Mouse (Mus musculus) embryonic facial prominence, embryonic 15.5 days (tissue): ENCODE measurements around the gene Gm49398. TPM values are rescaled to one million over a fixed set of nuclear protein-coding genes. Genes with fewer than 3 reads are reported as not detected.

ENCODE experiments used
- ATAC-seq: fragments of 200-750 bp; cut with Nextera tagmentation; 2 replicates; pipeline ENCODE4 v1.8.0; 2017; ENCODE audit warnings: low read depth, moderate TSS enrichment; ENCODE audit not compliant: insufficient number of reproducible peaks, low FRiP score, low TSS enrichment
- H3K27ac ChIP-seq: fragments of 300-500 bp; sonication (generic); replicated peaks from 2 replicates; pipeline ENCODE4 v1.5.1; 2015; ENCODE audit warnings: mild to moderate bottlenecking, inconsistent platforms
- H3K27me3 ChIP-seq: fragments of 300-500 bp; sonication (generic); 2 replicates; pipeline ENCODE4 v1.6.1; 2015; ENCODE audit warnings: inconsistent platforms
- H3K36me3 ChIP-seq: fragments of 300-500 bp; sonication (generic); 2 replicates; pipeline ENCODE4 v1.6.1; 2015; ENCODE audit warnings: mild to moderate bottlenecking, inconsistent platforms
- H3K4me1 ChIP-seq: fragments of 300-500 bp; sonication (generic); 2 replicates; pipeline ENCODE4 v1.6.1; 2015; ENCODE audit warnings: inconsistent platforms
- H3K4me2 ChIP-seq: fragments of 300-500 bp; sonication (generic); replicated peaks from 2 replicates; pipeline ENCODE4 v1.6.1; 2015; ENCODE audit warnings: mild to moderate bottlenecking, inconsistent platforms
- H3K4me3 ChIP-seq: fragments of 300-500 bp; sonication (generic); replicated peaks from 2 replicates; pipeline ENCODE4 v1.5.1; 2015; ENCODE audit warnings: mild to moderate bottlenecking, inconsistent platforms
- H3K9ac ChIP-seq: fragments of 300-500 bp; sonication (generic); 2 replicates; pipeline ENCODE4 v1.6.1; 2015; ENCODE audit warnings: inconsistent platforms
- H3K9me3 ChIP-seq: fragments of 300-500 bp; sonication (generic); replicated peaks from 2 replicates; pipeline ENCODE4 v1.6.1; 2016; ENCODE audit warnings: inconsistent platforms
- WGBS: fragments of 180-500 bp; shearing (Covaris S2); methylation state at CpG from one replicate; pipeline ENCODE4 v1.1.7; 2015; 5-methylcytosine and 5-hydroxymethylcytosine counted together
- microRNA-seq: library from miRNA; unstranded; fragments of <30 nt; microRNA quantifications from one replicate; pipeline ENCODE4, GENCODE M21; 2016; ENCODE audit warnings: borderline number of aligned reads
- polyA plus RNA-seq: library from polyadenylated mRNA; unstranded; fragments of >200 nt; fragmentation: Nextera tagmentation; extraction: Ambion mirVana; gene quantifications from 2 replicates; pipeline ENCODE4 v1.2.1, GENCODE M21; 2015

Gm49398 gene
- polyA plus RNA-seq: not detected in 2 replicates

- H3K27ac ChIP-seq: no peak within 1 kb of the TSS
- 82% methylated on average over 2 of the region's 2 CpGs for WGBS
- ATAC-seq: no peak
These were observed at the start of gene Gm49398 for GRCm38 (mm10) chr13:61288739-61289138. Gm49398 (minus strand) TSS chr13:61288839.

GRCm38 (mm10) chr13:61255258-61255657 lies 33.4 kb downstream of the Gm49398 start, which contains the start of gene Cts8:
Cts8 (minus strand) TSS chr13:61255358.
- Histone ChIP-seq H3K9me3 (no peaks in the 10 kb centered on the region), H3K27me3 (no peaks in the 10 kb centered on the region), H3K9ac (no peak within 1 kb of the TSS), H3K27ac (no peak within 1 kb of the TSS), H3K4me2 (no peak within 1 kb of the TSS), H3K4me3 (no peak within 1 kb of the TSS), H3K4me1 (no peaks in the 10 kb centered on the region), H3K36me3 (no peaks in the 10 kb centered on the region)
- 81% methylated on average over 2 of the region's 2 CpGs for WGBS
- no peak for ATAC-seq

More at GRCm38 (mm10) chr13:61288739-61289138, at the start of gene Gm49398:
- Histone ChIP-seq H3K9ac (no peak within 1 kb of the TSS), H3K36me3 (no peaks in the 10 kb centered on the region), H3K4me2 (no peak within 1 kb of the TSS), H3K9me3 (peaks cover 5% of the 10 kb centered on the region; the same call in 1 of the 2 replicates), H3K4me1 (no peaks in the 10 kb centered on the region), H3K4me3 (no peak within 1 kb of the TSS), H3K27me3 (no peaks in the 10 kb centered on the region)

DNA sequence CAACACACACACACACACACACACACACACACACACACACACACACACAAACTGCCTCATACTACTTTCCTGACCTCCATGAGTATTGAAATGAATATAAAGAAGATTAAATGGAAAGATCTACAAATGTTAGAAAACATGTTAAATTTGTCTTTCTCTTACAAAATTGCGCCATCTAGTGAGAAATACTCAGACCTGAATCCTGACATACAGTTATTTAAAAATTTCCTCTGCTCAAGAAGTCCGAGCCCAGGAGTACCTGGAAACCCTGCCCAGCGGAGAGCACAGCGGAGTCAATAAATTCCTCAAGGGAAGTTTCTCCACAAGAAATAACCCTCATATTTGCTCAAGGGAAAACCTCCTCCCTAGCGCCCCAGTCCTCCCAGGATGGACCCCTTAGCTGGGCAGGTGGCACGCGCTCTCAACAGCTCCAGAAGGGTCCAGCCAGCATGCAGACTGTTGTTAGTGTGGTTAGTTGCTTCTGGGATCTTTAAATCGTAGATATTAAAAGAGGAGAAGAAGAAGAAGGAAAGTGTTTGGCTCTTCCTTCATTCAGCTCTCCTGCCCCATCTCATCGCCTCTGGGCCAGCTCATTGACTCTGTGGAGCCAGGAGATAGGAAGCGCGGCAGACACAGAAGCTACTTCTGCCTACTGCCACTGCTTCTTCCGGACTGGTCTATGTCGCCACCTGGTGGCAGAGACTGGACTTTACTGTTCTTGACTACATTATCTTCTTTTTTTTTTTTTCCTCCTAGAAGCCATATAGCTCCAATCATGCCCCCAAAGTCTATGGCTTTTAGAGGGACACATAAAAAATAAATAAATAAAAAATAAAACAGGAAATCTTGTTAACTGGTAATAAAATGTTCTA lies 47.3 kb downstream of the Gm49398 start:
- 59% methylated on average over 13 of the region's 13 CpGs for WGBS
- no peaks in the 10 kb centered on the region for H3K36me3 ChIP-seq
- H3K27ac ChIP-seq: no peak overlapping the region

DNA sequence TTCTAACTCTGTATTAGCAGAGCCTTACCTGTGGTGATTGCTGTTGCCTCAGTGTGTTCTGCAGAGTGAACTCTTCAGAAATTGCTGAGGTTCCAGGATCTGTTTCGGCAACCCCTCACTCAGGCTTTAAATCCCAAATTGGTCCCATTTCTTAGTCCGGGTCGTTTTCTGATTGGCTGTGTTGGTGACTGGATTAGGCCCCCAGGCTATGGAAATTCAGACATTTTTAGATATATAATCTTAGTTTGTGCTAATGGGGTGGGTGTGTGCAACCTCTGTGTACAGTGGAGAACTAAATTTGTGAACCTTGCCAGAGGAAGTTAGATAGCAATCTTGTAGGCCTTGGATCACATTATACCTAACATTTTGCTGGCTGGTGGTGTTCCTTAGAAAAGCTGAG lies 85.3 kb downstream of the Gm49398 start, which contains the start of gene Cts6:
Cts6 (minus strand) TSS at position 101 of the 400 bp plus-strand sequence.
- no peak for ATAC-seq
- Histone ChIP-seq H3K4me3 (no peak within 1 kb of the TSS), H3K9ac (no peak within 1 kb of the TSS), H3K27ac (no peak within 1 kb of the TSS), H3K4me1 (no peaks in the 10 kb centered on the region), H3K36me3 (no peaks in the 10 kb centered on the region), H3K27me3 (no peaks in the 10 kb centered on the region), H3K9me3 (0 out of 2 replicates have a peak, but pooled peaks cover 5% of the 10 kb centered on the region), H3K4me2 (no peak within 1 kb of the TSS)
- 79% methylated on average over 3 of the region's 3 CpGs for WGBS

More for the DNA sequence above, 47.3 kb downstream of the Gm49398 start:
- Histone ChIP-seq H3K4me3 (no peak overlapping the region), H3K4me1 (no peaks in the 10 kb centered on the region), H3K27me3 (no peaks in the 10 kb centered on the region), H3K9ac (no peak overlapping the region), H3K9me3 (no peaks in the 10 kb centered on the region), H3K4me2 (no peak overlapping the region)
- no peak for ATAC-seq

Small RNA genes lying within 50 kb of the gene (microRNA-seq; reads per million reads assigned to microRNA genes)
- not detected for gene Gm27704

Other genes with a start within 250 kb of the Gm49398 start
- gene Ctsq, start 248.2 kb downstream of the Gm49398 start, polyA plus RNA-seq: not detected in 2 replicates
- not detected in 2 replicates for gene Ctsr, start 124.6 kb downstream of the Gm49398 start, polyA plus RNA-seq
- not detected in 2 replicates for gene Cts6, start 85.4 kb downstream of the Gm49398 start, polyA plus RNA-seq
- not detected in 2 replicates for gene Cts8, start 33.5 kb downstream of the Gm49398 start, polyA plus RNA-seq
- not detected in 2 replicates for gene Cts7, start 69.4 kb upstream of the Gm49398 start, polyA plus RNA-seq